Mouse (Mus musculus) C2C12 (cell line): ENCODE data around the gene Sall4. TPM values are rescaled to one million over a fixed set of nuclear protein-coding genes. Genes with fewer than 3 reads are reported as not detected.

Source experiments
- H3K27me3 ChIP-seq: one replicate; pipeline ENCODE4 v1.6.1; 2011; ENCODE audit not compliant: control insufficient read depth, insufficient read depth, insufficient read length
- H3K36me3 ChIP-seq: one replicate; pipeline ENCODE4 v1.6.1; 2011; ENCODE audit not compliant: control insufficient read depth, insufficient read depth
- H3K4me3 ChIP-seq: one replicate; pipeline ENCODE4 v1.5.1; 2011; ENCODE audit warnings: mild to moderate bottlenecking, control low read depth; ENCODE audit not compliant: poor library complexity, insufficient read depth, severe bottlenecking
- H3K79me2 ChIP-seq: one replicate; pipeline ENCODE4 v1.6.1; 2011; ENCODE audit not compliant: control insufficient read depth, insufficient read depth
- H3K79me3 ChIP-seq: one replicate; pipeline ENCODE4 v1.6.1; 2011; ENCODE audit warnings: low read depth, control low read depth
- H3ac ChIP-seq: one replicate; pipeline ENCODE3; 2011; ENCODE audit warnings: low read depth; ENCODE audit not compliant: control insufficient read depth, insufficient read length
- CEBPB ChIP-seq: IDR thresholded peaks from one replicate; pipeline ENCODE4 v1.6.1; 2011; ENCODE audit warnings: low read depth, mild to moderate bottlenecking, control low read depth, moderate library complexity
- CTCF ChIP-seq: IDR thresholded peaks from one replicate; pipeline ENCODE4 v1.5.1; 2011; ENCODE audit not compliant: control insufficient read depth, insufficient read depth, insufficient read length
- FOSL1 ChIP-seq: IDR thresholded peaks from one replicate; pipeline ENCODE4 v1.8.0; 2011; ENCODE audit warnings: mild to moderate bottlenecking, low read length; ENCODE audit not compliant: poor library complexity, insufficient read depth, severe bottlenecking
- MAX ChIP-seq: IDR thresholded peaks from one replicate; pipeline ENCODE4 v1.6.1; 2011; ENCODE audit warnings: mild to moderate bottlenecking, control low read depth
- MYOD1 ChIP-seq: IDR thresholded peaks from one replicate; pipeline ENCODE4 v1.6.1; 2011; ENCODE audit warnings: low read depth; ENCODE audit not compliant: control insufficient read depth, insufficient read length
- MYOG ChIP-seq: IDR thresholded peaks from one replicate; pipeline ENCODE4 v1.6.1; 2011; ENCODE audit not compliant: control insufficient read depth, insufficient read length; ENCODE audit errors: extremely low read depth
- USF1 ChIP-seq: IDR thresholded peaks from one replicate; pipeline ENCODE4 v1.6.1; 2011; ENCODE audit warnings: low read depth, mild to moderate bottlenecking, control low read depth, moderate library complexity
- polyA plus RNA-seq: library from polyadenylated mRNA; unstranded; fragments of >200 nt; fragmentation: generic; extraction: Trizol; gene quantifications from one replicate; pipeline ENCODE4 v1.2.1, GENCODE M21; 2012; ENCODE audit warnings: missing spikeins

Gene Sall4
- polyA plus RNA-seq, 1 experiment, result not detected

DNA sequence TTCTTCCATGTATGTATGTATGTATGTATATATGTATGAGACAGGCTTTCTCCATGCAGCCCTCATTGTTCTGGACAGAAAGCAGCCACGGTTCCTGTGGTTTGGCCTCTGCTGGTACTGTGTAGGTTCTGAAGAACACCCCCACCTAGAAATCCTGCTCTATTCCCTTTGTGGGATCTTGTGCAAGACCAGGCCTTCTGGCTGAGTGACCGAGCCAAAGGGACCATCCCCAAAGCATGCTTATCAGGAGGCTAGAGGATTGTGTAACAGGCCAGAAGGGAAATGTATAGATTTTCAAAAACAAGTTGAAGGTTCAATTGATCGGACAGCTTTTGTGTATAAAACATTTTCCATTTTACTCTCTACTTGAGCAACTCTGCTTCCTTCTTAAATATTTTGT is 8.5 kb upstream of the Sall4 start:
- TF ChIP-seq USF1, result no peak
- TF ChIP-seq FOSL1, result no peak
- TF ChIP-seq CEBPB, result no peak
- no peaks in the 10 kb centered on the region for H3K36me3 ChIP-seq
- no peak overlapping the region for H3ac ChIP-seq
- no peak overlapping the region for H3K4me3 ChIP-seq
- H3K79me2 ChIP-seq, result no peaks in the 10 kb centered on the region
- H3K27me3 ChIP-seq, result peaks cover 9% of the 10 kb centered on the region
- H3K79me3 ChIP-seq, result no peaks in the 10 kb centered on the region

DNA sequence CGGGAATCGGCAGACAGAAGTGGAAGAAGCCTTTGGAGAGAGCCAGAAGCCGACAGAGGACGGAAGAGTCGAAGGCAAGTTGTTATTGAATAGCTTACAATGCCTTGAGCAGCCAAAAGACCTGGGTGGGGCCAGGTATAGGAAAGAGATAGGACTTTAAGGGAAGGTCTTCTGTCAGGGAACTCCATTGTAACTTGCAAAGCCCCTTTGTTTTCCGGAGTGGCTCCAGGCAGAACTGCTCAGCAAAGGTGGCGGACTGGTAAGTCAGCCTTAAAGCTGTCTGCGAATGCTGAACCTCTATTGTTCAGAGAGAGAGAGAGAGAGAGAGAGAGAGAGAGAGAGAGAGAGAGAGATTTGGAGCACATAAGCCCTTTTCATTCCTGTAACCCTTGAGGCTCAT is 1.5 kb upstream of the Sall4 start:
- TF ChIP-seq MYOG (no peak), MYOD1 (no peak), CTCF (no peak), CEBPB (no peak), USF1 (no peak), MAX (no peak), FOSL1 (no peak)
- Histone ChIP-seq H3K36me3 (no peaks in the 10 kb centered on the region), H3K79me2 (no peaks in the 10 kb centered on the region), H3K4me3 (no peak overlapping the region), H3K27me3 (peaks cover 60% of the 10 kb centered on the region), H3ac (no peak overlapping the region), H3K79me3 (no peaks in the 10 kb centered on the region)

DNA sequence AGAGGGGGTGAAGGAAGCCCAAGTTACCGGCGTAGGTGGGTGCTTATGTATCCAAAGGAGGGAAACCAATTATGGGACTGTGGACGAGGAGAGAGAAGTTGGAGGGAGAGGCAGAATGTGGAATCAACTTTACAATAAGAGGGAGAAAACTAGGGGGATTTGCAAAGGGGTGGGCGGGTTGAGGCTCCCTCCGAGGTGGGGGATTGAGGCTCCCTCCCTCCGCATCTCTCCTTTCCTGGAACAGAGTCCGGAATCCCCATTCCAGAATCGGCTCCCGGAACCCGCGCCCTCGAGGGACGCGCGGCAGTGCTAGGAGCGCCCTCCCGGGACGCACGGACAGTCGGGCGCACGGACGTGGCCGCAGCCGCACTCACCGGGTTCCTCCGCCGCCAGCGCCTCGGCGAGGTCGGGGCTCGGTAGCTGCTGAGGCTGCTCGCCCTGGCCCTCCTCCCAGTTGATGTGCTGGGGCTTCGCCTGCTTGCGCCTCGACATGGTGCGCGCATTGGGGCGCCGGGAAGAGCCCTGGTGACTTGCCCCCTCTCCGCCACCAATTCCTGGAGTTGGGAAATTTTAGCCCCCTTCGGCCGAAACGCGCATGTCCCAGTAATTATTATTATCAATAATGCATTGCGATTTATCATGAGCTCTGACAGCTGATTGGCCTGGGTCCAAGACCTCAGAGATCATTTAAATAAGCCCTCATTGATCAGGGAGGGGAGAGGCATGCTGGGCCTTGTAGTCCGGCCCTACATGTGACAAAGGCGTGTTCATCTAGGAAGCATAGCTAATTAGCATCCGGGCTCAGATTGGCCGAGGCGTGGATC is 993 bp downstream of the Sall4 start:
- Histone ChIP-seq H3K4me3 (no peak overlapping the region), H3K79me2 (no peaks in the 10 kb centered on the region), H3K36me3 (no peaks in the 10 kb centered on the region), H3K79me3 (no peaks in the 10 kb centered on the region), H3K27me3 (peaks cover 71% of the 10 kb centered on the region), H3ac (no peak overlapping the region)
- TF ChIP-seq CEBPB (no peak), MYOD1 (no peak), CTCF (no peak), MYOG (no peak), FOSL1 (no peak), USF1 (no peak), MAX (no peak)

DNA sequence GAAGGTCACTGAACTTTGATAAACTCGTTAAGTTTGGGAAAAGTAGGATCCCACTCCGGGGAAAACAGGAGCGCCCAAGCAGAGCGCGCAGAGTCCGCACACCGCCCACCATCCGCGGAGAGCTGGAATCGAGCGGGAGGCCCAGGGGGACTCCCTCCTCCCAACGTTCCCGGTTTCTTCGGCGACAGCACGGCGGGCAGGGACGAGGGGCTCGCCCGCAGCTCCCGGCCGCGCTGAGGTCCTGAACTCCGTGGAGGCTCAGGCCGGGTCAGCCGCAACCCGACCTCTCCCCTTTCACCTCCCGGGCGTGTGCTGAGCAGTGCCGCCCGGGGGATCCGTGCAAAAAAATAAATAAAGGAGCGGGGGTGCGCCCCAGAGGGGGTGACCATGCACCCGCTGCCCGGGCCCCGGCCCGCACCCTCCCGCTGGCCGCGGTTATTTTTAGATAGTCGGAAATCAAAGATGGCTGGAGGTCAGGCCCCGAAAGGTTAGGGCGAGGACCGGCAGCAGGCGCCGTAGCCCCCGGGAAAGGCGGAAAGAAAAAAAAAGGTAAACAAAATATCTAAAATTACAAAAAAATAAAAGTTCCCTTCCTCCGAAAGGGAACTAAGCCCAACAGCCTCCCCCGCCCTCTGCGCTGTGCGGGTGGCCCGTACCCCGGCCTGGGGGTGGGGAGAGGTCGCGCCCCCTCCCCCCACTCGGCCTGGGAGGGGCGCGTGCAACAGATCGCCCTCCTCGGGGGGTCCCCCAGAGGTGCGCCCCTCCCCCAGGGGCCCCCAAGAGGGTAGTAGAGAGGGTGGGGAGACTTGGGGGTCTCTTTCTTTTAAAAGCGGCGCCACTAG is 1.8 kb downstream of the Sall4 start:
- Histone ChIP-seq H3K27me3 (peaks cover 79% of the 10 kb centered on the region), H3K36me3 (no peaks in the 10 kb centered on the region), H3K79me3 (no peaks in the 10 kb centered on the region), H3K4me3 (no peak overlapping the region), H3K79me2 (no peaks in the 10 kb centered on the region), H3ac (no peak overlapping the region)
- no peak for TF ChIP-seq CEBPB
- no peak for TF ChIP-seq CTCF
- TF ChIP-seq FOSL1, result no peak

DNA sequence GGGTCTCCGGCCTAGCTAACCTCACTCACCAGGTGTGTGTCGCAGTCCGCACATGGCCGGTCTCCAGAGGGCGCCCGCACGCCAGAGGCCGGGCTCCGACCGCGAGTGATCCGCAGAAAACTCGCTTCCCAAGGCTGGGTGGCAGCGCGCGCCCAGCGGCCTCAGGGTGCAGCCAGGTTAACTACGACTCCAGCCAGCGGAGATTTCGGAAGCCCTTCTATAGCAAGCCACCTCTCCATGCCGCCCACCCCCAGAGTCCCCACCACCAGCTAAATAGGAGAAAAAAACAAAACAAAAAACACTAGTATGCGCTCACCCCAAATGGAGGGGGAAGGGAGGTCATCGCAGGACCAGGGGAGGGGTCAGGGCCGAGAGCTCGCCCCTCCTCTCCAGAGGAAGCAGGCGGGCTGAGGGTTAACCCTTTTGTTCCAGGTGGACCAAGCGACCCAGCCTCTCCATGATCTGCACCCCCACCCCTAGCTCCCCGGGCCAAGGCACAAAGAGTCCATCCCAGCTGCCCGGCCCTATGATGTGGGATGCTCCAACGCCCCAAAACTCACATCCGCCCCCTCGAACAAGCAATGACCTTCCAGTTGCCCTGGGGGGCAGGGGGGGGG is 2.6 kb downstream of the Sall4 start:
- no peak overlapping the region for H3K4me3 ChIP-seq
- no peaks in the 10 kb centered on the region for H3K79me2 ChIP-seq
- TF ChIP-seq CEBPB (no peak), FOSL1 (no peak), MYOD1 (no peak)
- no peaks in the 10 kb centered on the region for H3K79me3 ChIP-seq
- no peaks in the 10 kb centered on the region for H3K36me3 ChIP-seq
- no peak overlapping the region for H3ac ChIP-seq
- H3K27me3 ChIP-seq, result peaks cover 74% of the 10 kb centered on the region
